Comparison of ENCODE assay signal across 7 mouse cellular contexts in genomic region chr9:124422427-124422826, GRCm38 (mm10). TPM values are rescaled to one million over a fixed set of nuclear protein-coding genes. Genes with fewer than 3 reads are reported as not detected.
DNase-seq lines count a peak whose midpoint lies in the region; ATAC-seq and TF ChIP-seq lines count a peak whose summit lies in the region.

No protein-coding gene starts in this region.

- TF ChIP-seq CTCF in ES-Bruce4 (IDR thresholded peaks at IDR 0.05; ENCODE audit: low read depth, low read length): no peak
- TF ChIP-seq CTCF in Patski (IDR thresholded peaks at IDR 0.05): no peak

- peak; percentile 2 for ATAC-seq in Patski
- no peak for ATAC-seq in heart, embryonic 16.5 days (replicated peaks; ENCODE audit: extremely low read depth, insufficient read depth, low FRiP score)
- no peak for ATAC-seq in stomach, embryonic 16.5 days (ENCODE audit: insufficient read depth, low FRiP score)

- H3K36me3 ChIP-seq in ES-Bruce4 (ENCODE audit: control insufficient read depth, insufficient read depth, low read length, poor library complexity, severe bottlenecking): no peaks in the 10 kb centered on the region
- no peaks in the 10 kb centered on the region for H3K36me3 ChIP-seq in heart, embryonic 16.5 days (ENCODE audit: control insufficient read depth, insufficient read depth)
- H3K36me3 ChIP-seq in stomach, embryonic 16.5 days (ENCODE audit: control insufficient read depth, insufficient read depth, low read length): no peaks in the 10 kb centered on the region

- no peak for TF ChIP-seq POLR2A in ES-Bruce4 (IDR thresholded peaks at IDR 0.05; ENCODE audit: insufficient read depth, low read length)

- H3K4me2 ChIP-seq in heart, embryonic 16.5 days (ENCODE audit: low read depth, low read length): peak overlapping the region; percentile 74
- peak overlapping the region; percentile 86 for H3K4me2 ChIP-seq in stomach, embryonic 16.5 days (ENCODE audit: low read depth, low read length)

- no peaks in the 10 kb centered on the region for H3K4me1 ChIP-seq in ES-Bruce4 (ENCODE audit: control insufficient read depth, insufficient read depth, low read length)
- no peaks in the 10 kb centered on the region for H3K4me1 ChIP-seq in heart, embryonic 16.5 days (ENCODE audit: control insufficient read depth, insufficient read depth, low read length)
- H3K4me1 ChIP-seq in stomach, embryonic 16.5 days (ENCODE audit: control insufficient read depth, insufficient read depth, low read length): no peaks in the 10 kb centered on the region

- CTCF ChIA-PET in Patski (lab: Charles Lee): no interaction called here

- WGBS in heart, embryonic 16.5 days: 3% methylated on average over 23 of the region's 25 CpGs
- 4% methylated on average over 24 of the region's 25 CpGs for WGBS in stomach, embryonic 16.5 days

- TF ChIP-seq EP300 in ES-Bruce4 (IDR thresholded peaks at IDR 0.05; ENCODE audit: insufficient read depth, low read depth, low read length): no peak

- POLR2A ChIA-PET in Patski (lab: Charles Lee): no interaction called here

- H3K4me3 ChIP-seq in ES-Bruce4 (ENCODE audit: low read depth, low read length): peak overlapping the region; percentile 71
- peak overlapping the region; percentile 71 for H3K4me3 ChIP-seq in heart, embryonic 16.5 days (ENCODE audit: low read length)
- peak overlapping the region; percentile 74 for H3K4me3 ChIP-seq in stomach, embryonic 16.5 days (replicated peaks; ENCODE audit: low read length)

- H3K27ac ChIP-seq in ES-Bruce4 (ENCODE audit: insufficient read depth, low read length): peak overlapping the region; percentile 57
- peak overlapping the region; percentile 100 for H3K27ac ChIP-seq in heart, embryonic 16.5 days (ENCODE audit: low read length)
- peak overlapping the region; percentile 99 for H3K27ac ChIP-seq in stomach, embryonic 16.5 days (ENCODE audit: low read length)

- peak overlapping the region; percentile 64 for H3K9ac ChIP-seq in ES-Bruce4 (ENCODE audit: low read depth, poor library complexity, severe bottlenecking)
- peak overlapping the region; percentile 69 for H3K9ac ChIP-seq in heart, embryonic 16.5 days (ENCODE audit: low read length)
- peak overlapping the region; percentile 82 for H3K9ac ChIP-seq in stomach, embryonic 16.5 days (ENCODE audit: low read length)

- DNase-seq in Patski (ENCODE audit: low read depth, low spot score): peak; percentile 65
- peak; percentile 36 to 73 for DNase-seq in cerebellum, postnatal 4 days (ENCODE audit: low spot score in 2 of 2)
- peak; percentile 77 to 78 for DNase-seq in layer of hippocampus, postnatal 10 days (ENCODE audit: low spot score in 2 of 2)
- peak; percentile 37 for DNase-seq in lung, postnatal 36 days

- no peaks in the 10 kb centered on the region for H3K27me3 ChIP-seq in ES-Bruce4 (ENCODE audit: control insufficient read depth, insufficient read depth, low read length, poor library complexity, severe bottlenecking)
- H3K27me3 ChIP-seq in Patski: no peaks in the 10 kb centered on the region
- no peaks in the 10 kb centered on the region for H3K27me3 ChIP-seq in heart, embryonic 16.5 days (ENCODE audit: control insufficient read depth, insufficient read depth, low read length)
- no peaks in the 10 kb centered on the region for H3K27me3 ChIP-seq in stomach, embryonic 16.5 days (ENCODE audit: control insufficient read depth, insufficient read depth, low read length)

- in situ Hi-C loops in Patski (cut with MboI; ENCODE audit: low pct_unique_long_range_greater_than_20kb): no loop called here

- no peaks in the 10 kb centered on the region for H3K9me3 ChIP-seq in ES-Bruce4 (replicated peaks; ENCODE audit: control insufficient read depth, insufficient read depth, low read length, poor library complexity, severe bottlenecking)
- no peaks in the 10 kb centered on the region for H3K9me3 ChIP-seq in heart, embryonic 16.5 days (replicated peaks; ENCODE audit: control insufficient read depth, low read length)
- no peaks in the 10 kb centered on the region for H3K9me3 ChIP-seq in stomach, embryonic 16.5 days (replicated peaks; ENCODE audit: control insufficient read depth, low read length)

RNA-seq across cellular contexts. Expression of gene Ppp2r3d, which starts 54.3 kb away (rescaled TPM):
- polyA plus RNA-seq in ES-Bruce4 (2011; ENCODE audit: insufficient read depth, insufficient read length, low read depth, missing spikeins): 41.5 and 43.1 TPM in 2 replicates
- polyA plus RNA-seq in Patski (2021): 116 TPM
- 143 TPM in 2 replicates for polyA plus RNA-seq in heart, embryonic 16.5 days (2015; fragmentation: Nextera tagmentation; extraction: Ambion mirVana)
- total RNA-seq in layer of hippocampus, postnatal 10 days (2021): 100 to 1,000 TPM; 110 to 113 TPM
- 81.1 and 86.7 TPM in 2 replicates for polyA plus RNA-seq in stomach, embryonic 16.5 days (2015; fragmentation: Nextera tagmentation; extraction: Ambion mirVana)
